Mouse (Mus musculus) embryonic fibroblast, embryonic 13.5 days (primary cell): ENCODE results near the gene Slc10a4.

ENCODE experiments used
- CTCF ChIP-seq: IDR thresholded peaks from 2 replicates; pipeline ENCODE4 v1.5.1; 2011; ENCODE audit warnings: mild to moderate bottlenecking, control low read depth, low read length, moderate library complexity, borderline replicate concordance; ENCODE audit not compliant: insufficient read depth
- POLR2A ChIP-seq: IDR thresholded peaks from 2 replicates; pipeline ENCODE4 v1.6.1; 2011; ENCODE audit warnings: low read depth, mild to moderate bottlenecking, control low read depth, low read length, moderate library complexity

DNA sequence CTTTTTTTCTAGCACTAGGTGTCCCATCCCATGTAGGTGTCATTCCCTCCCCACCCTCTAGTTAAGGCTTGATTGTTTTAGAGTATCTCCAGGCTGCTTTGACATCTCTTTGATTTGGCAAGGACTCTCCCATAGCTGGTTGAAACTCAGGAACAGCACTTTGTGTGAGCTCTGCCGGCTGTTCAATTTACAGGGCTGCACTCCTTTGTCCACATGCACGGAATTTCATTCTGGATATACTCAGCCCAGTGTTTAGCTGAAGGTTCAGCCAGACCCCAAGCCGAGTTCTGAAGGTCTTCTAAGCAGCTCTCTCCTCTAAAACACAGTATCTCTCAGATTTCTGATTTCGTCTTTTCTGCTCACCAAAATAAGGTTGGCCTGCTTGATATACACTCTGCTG lies 34.2 kb upstream of the Slc10a4 start:
- no peak for TF ChIP-seq POLR2A
- no peak for TF ChIP-seq CTCF
